In genomic region chr2:48947761-48948160, GRCm38 (mm10) we compare ENCODE assay signal across 8 mouse cellular contexts. TPM values are rescaled to one million over a fixed set of nuclear protein-coding genes. Genes with fewer than 3 reads are reported as not detected.
DNase-seq lines count a peak whose midpoint lies in the region; ATAC-seq lines count a peak whose summit lies in the region.

No protein-coding gene starts in this region.

- peaks cover 2% of the 10 kb centered on the region for H3K36me3 ChIP-seq in erythroblast, embryonic 14.5 days (ENCODE audit: control insufficient read depth)
- H3K36me3 ChIP-seq in forebrain, embryonic 15.5 days, result no peaks in the 10 kb centered on the region
- no peaks in the 10 kb centered on the region for H3K36me3 ChIP-seq in liver, embryonic 16.5 days (ENCODE audit: control insufficient read depth, insufficient read depth)

- peaks cover 32% of the 10 kb centered on the region for H3K4me1 ChIP-seq in erythroblast, embryonic 14.5 days (ENCODE audit: control insufficient read depth)
- peaks cover 17% of the 10 kb centered on the region for H3K4me1 ChIP-seq in forebrain, embryonic 15.5 days
- H3K4me1 ChIP-seq in liver, embryonic 16.5 days (ENCODE audit: control insufficient read depth, low read depth, low read length), result peaks cover 5% of the 10 kb centered on the region

- peak overlapping the region; percentile 85; the same call in 1 of the 2 replicates for H3K9ac ChIP-seq in forebrain, embryonic 15.5 days (replicated peaks)
- peak overlapping the region; percentile 25; the same call in 1 of the 2 replicates for H3K9ac ChIP-seq in liver, embryonic 16.5 days (ENCODE audit: low read depth, low read length)

- no peak for ATAC-seq in erythroblast, adult 5-6 weeks (replicated peaks; ENCODE audit: low FRiP score, poor library complexity, severe bottlenecking)
- no peak for ATAC-seq in forebrain, embryonic 15.5 days (replicated peaks)
- ATAC-seq in liver, embryonic 16.5 days (ENCODE audit: low read depth), result no peak

- 74% methylated on average over 3 of the region's 3 CpGs for WGBS in forebrain, embryonic 15.5 days
- 45% methylated on average over 3 of the region's 3 CpGs for WGBS in liver, embryonic 16.5 days (ENCODE audit: insufficient replicate concordance)

- peak overlapping the region; percentile 79 for H3K4me3 ChIP-seq in erythroblast, embryonic 14.5 days (replicated peaks)
- H3K4me3 ChIP-seq in forebrain, embryonic 15.5 days, result peak overlapping the region; percentile 93
- peak overlapping the region; percentile 40 for H3K4me3 ChIP-seq in liver, embryonic 16.5 days (ENCODE audit: low read depth, low read length)

- H3K4me2 ChIP-seq in forebrain, embryonic 15.5 days (replicated peaks), result peak overlapping the region; percentile 69
- peak overlapping the region; percentile 75 for H3K4me2 ChIP-seq in liver, embryonic 16.5 days (ENCODE audit: low read depth, low read length)

- peak; percentile 40 for DNase-seq in A20 (ENCODE audit: low read depth, low spot score)
- no peak for DNase-seq in right cerebral cortex, postnatal 36 days (ENCODE audit: low spot score in 2 of 2)
- no peak for DNase-seq in adrenal gland, postnatal 25 days
- DNase-seq in cerebellum, adult 8-10 months, result no peak

- no peaks in the 10 kb centered on the region for H3K9me3 ChIP-seq in erythroblast, embryonic 14.5 days (ENCODE audit: control insufficient read depth, low read length)
- H3K9me3 ChIP-seq in forebrain, embryonic 15.5 days, result no peaks in the 10 kb centered on the region
- H3K9me3 ChIP-seq in liver, embryonic 16.5 days (replicated peaks; ENCODE audit: control insufficient read depth, low read length), result no peaks in the 10 kb centered on the region

- H3K27ac ChIP-seq in forebrain, embryonic 15.5 days (replicated peaks), result no peak overlapping the region
- H3K27ac ChIP-seq in liver, embryonic 16.5 days (ENCODE audit: low read length), result no peak overlapping the region

- H3K27me3 ChIP-seq in erythroblast, embryonic 14.5 days (ENCODE audit: control insufficient read depth), result no peaks in the 10 kb centered on the region
- no peaks in the 10 kb centered on the region for H3K27me3 ChIP-seq in forebrain, embryonic 15.5 days
- no peaks in the 10 kb centered on the region for H3K27me3 ChIP-seq in liver, embryonic 16.5 days (ENCODE audit: control insufficient read depth, insufficient read depth, low read depth, low read length)

RNA-seq across cellular contexts. Expression of gene Mbd5, which starts 1.5 kb away (rescaled TPM):
- polyA plus RNA-seq in erythroblast, embryonic 14.5 days (2012), result 0.02 and 0.30 TPM in 2 replicates
- 20.3 and 51.3 TPM in 2 replicates for total RNA-seq in erythroblast, adult 5-6 weeks (2015; ENCODE audit: low replicate concordance)
- total RNA-seq in erythroblast, adult 5-6 weeks (2017; ENCODE audit: low replicate concordance), result 12.9 and 32.1 TPM in 2 replicates
- polyA plus RNA-seq in forebrain, embryonic 15.5 days (2015; fragmentation: Nextera tagmentation; extraction: Ambion mirVana), result 33.9 and 36.3 TPM in 2 replicates
- polyA plus RNA-seq in liver, embryonic 16.5 days (2015; fragmentation: Nextera tagmentation; extraction: Ambion mirVana), result 6.6 and 7.3 TPM in 2 replicates
- 51.8 and 60.5 TPM in 2 replicates for total RNA-seq in adrenal gland, postnatal 25 days (2021)

RNA-seq across cellular contexts. Expression of gene Orc4, which starts 2.3 kb away (rescaled TPM):
- 0.58 and 1.0 TPM in 2 replicates for polyA plus RNA-seq in erythroblast, embryonic 14.5 days (2012)
- total RNA-seq in erythroblast, adult 5-6 weeks (2015; ENCODE audit: low replicate concordance), result 71.3 and 73.0 TPM in 2 replicates
- 33.1 and 36.5 TPM in 2 replicates for total RNA-seq in erythroblast, adult 5-6 weeks (2017; ENCODE audit: low replicate concordance)
- polyA plus RNA-seq in forebrain, embryonic 15.5 days (2015; fragmentation: Nextera tagmentation; extraction: Ambion mirVana), result 102 and 105 TPM in 2 replicates
- 28.1 and 34.7 TPM in 2 replicates for polyA plus RNA-seq in liver, embryonic 16.5 days (2015; fragmentation: Nextera tagmentation; extraction: Ambion mirVana)
- 77.8 and 78.0 TPM in 2 replicates for total RNA-seq in adrenal gland, postnatal 25 days (2021)

Comparison
In these comparisons a context has a peak if more than half of its experiments do, and no peak if none do; other contexts are left out.
1. H3K4me3 ChIP-seq: peak in every context shown above with its lines; median percentile 93 in forebrain, embryonic 15.5 days; 79 in erythroblast, embryonic 14.5 days; 40 in liver, embryonic 16.5 days.
2. RNA of gene Orc4, which starts 2.3 kb away (polyA plus RNA-seq): 102 to 105 TPM in forebrain, embryonic 15.5 days and 28.1 to 34.7 TPM in liver, embryonic 16.5 days; 0.58 to 1.0 TPM in erythroblast, embryonic 14.5 days; every median in the first group is over 10 times any median in the second.